Mouse (Mus musculus) heart, postnatal 0 days (tissue): Measurements from ENCODE around the gene Camk2n2. TPM values are rescaled to one million over a fixed set of nuclear protein-coding genes. Genes with fewer than 3 reads are reported as not detected.
A peak's percentile ranks its signal among the peaks of the same experiment; 100 is the strongest.

ENCODE experiments used
- ATAC-seq: fragments of 200-750 bp; cut with Nextera tagmentation; 2 replicates; pipeline ENCODE4 v1.8.0; 2017; ENCODE audit warnings: low read depth, moderate number of reproducible peaks, moderate library complexity; ENCODE audit not compliant: insufficient read depth
- DNase-seq: peaks from one replicate; pipeline ENCODE4 v3.0.0-alpha.2; 2016; ENCODE audit warnings: low spot score
- H3K27ac ChIP-seq: fragments of 300-500 bp; sonication (generic); 2 replicates; pipeline ENCODE4 v1.5.1; 2014; ENCODE audit warnings: low read depth, mild to moderate bottlenecking
- H3K27me3 ChIP-seq: fragments of 300-500 bp; sonication (generic); 2 replicates; pipeline ENCODE4 v1.6.1; 2014; ENCODE audit warnings: low read length, mixed read lengths; ENCODE audit not compliant: control insufficient read depth, insufficient read depth
- H3K36me3 ChIP-seq: fragments of 300-500 bp; sonication (generic); replicated peaks from 2 replicates; pipeline ENCODE4 v1.6.1; 2014; ENCODE audit warnings: low read length, mixed read lengths; ENCODE audit not compliant: control insufficient read depth, insufficient read depth
- H3K4me1 ChIP-seq: fragments of 300-500 bp; sonication (generic); 2 replicates; pipeline ENCODE4 v1.6.1; 2014; ENCODE audit warnings: antibody characterized with exemption; ENCODE audit not compliant: control insufficient read depth, insufficient read depth
- H3K4me2 ChIP-seq: fragments of 300-500 bp; sonication (generic); 2 replicates; pipeline ENCODE4 v1.6.1; 2014; ENCODE audit warnings: low read depth, mild to moderate bottlenecking, low read length, moderate library complexity
- H3K4me3 ChIP-seq: fragments of 300-500 bp; sonication (generic); 2 replicates; pipeline ENCODE4 v1.5.1; 2014; ENCODE audit warnings: low read depth, low read length
- H3K9ac ChIP-seq: fragments of 300-500 bp; sonication (generic); replicated peaks from 2 replicates; pipeline ENCODE4 v1.6.1; 2014; ENCODE audit warnings: low read depth, low read length, mixed read lengths
- H3K9me3 ChIP-seq: fragments of 300-500 bp; sonication (generic); replicated peaks from 2 replicates; pipeline ENCODE4 v1.6.1; 2016; ENCODE audit warnings: low read length; ENCODE audit not compliant: control insufficient read depth
- CTCF ChIP-seq: IDR thresholded peaks from 2 replicates; pipeline ENCODE4 v1.5.1; 2016; ENCODE audit warnings: antibody characterized with exemption, control low read depth, low read depth
- EP300 ChIP-seq: IDR thresholded peaks from 2 replicates; pipeline ENCODE4 v1.6.1; 2016; ENCODE audit warnings: antibody characterized with exemption, low read depth
- WGBS: fragments of 180-500 bp; shearing (Covaris S2); extraction: QIAGEN DNeasy Blood & Tissue Kit; methylation state at CpG from one replicate; pipeline ENCODE4 v1.1.7; 2014; 5-methylcytosine and 5-hydroxymethylcytosine counted together
- polyA plus RNA-seq: library from polyadenylated mRNA; unstranded; fragments of >200 nt; fragmentation: Nextera tagmentation; extraction: Ambion mirVana; gene quantifications from 2 replicates; pipeline ENCODE4 v1.2.1, GENCODE M21; 2015
- total RNA-seq: library from RNA; depleted of rRNA; stranded (reverse); fragments of >200 nt; gene quantifications from 2 replicates; pipeline ENCODE4 v1.2.3, GENCODE M21; 2014; ENCODE audit warnings: low replicate concordance

The Camk2n2 gene
- total and polyA plus RNA-seq, 2 experiments from 2014 or later: 0.34 to 1.5 TPM

- ATAC-seq (no peak), DNase-seq (no peak)
- Histone ChIP-seq H3K27ac (no peak within 1 kb of the TSS), H3K4me3 (peak within 1 kb of the TSS; percentile 52), H3K36me3 (no peaks in the 10 kb centered on the region), H3K27me3 (peaks cover 28% of the 10 kb centered on the region), H3K4me2 (peak within 1 kb of the TSS; percentile 81), H3K9ac (no peak within 1 kb of the TSS), H3K4me1 (peaks cover 3% of the 10 kb centered on the region; the same call in 1 of the 2 replicates), H3K9me3 (no peaks in the 10 kb centered on the region)
- WGBS: 10% methylated on average over 52 of the region's 54 CpGs
- TF ChIP-seq EP300 (no peak), CTCF (no peak)
Measured at GRCm38 (mm10) chr16:20629731-20630634, 8.9 kb upstream of the Camk2n2 start, which contains the start of gene Ece2. Ece2 (plus strand) TSS chr16:20629828.

GRCm38 (mm10) chr16:20628871-20629391 lies 7.8 kb upstream of the Camk2n2 start:
- no peak for TF ChIP-seq CTCF
- TF ChIP-seq EP300: no peak
- H3K4me3 ChIP-seq: no peak overlapping the region
- ATAC-seq: no peak
- H3K4me1 ChIP-seq: peaks cover 3% of the 10 kb centered on the region; the same call in 1 of the 2 replicates
- no peaks in the 10 kb centered on the region for H3K36me3 ChIP-seq
- H3K27ac ChIP-seq: no peak overlapping the region
- H3K9ac ChIP-seq: no peak overlapping the region
- H3K9me3 ChIP-seq: no peaks in the 10 kb centered on the region
- peaks cover 28% of the 10 kb centered on the region for H3K27me3 ChIP-seq
- DNase-seq: no peak
- no peak overlapping the region for H3K4me2 ChIP-seq
- 49% methylated on average over 11 of the region's 11 CpGs for WGBS

GRCm38 (mm10) chr16:20623211-20623610 lies 2.1 kb upstream of the Camk2n2 start:
- H3K9me3 ChIP-seq: no peaks in the 10 kb centered on the region
- no peak overlapping the region for H3K9ac ChIP-seq
- WGBS: 44% methylated on average over 2 of the region's 2 CpGs
- H3K4me1 ChIP-seq: peaks cover 24% of the 10 kb centered on the region; the same call in 1 of the 2 replicates
- no peak for TF ChIP-seq EP300
- no peak for TF ChIP-seq CTCF
- ATAC-seq: no peak
- H3K4me2 ChIP-seq: no peak overlapping the region
- H3K27me3 ChIP-seq: peaks cover 54% of the 10 kb centered on the region
- H3K36me3 ChIP-seq: no peaks in the 10 kb centered on the region
- H3K4me3 ChIP-seq: no peak overlapping the region
- H3K27ac ChIP-seq: no peak overlapping the region
- DNase-seq: no peak

GRCm38 (mm10) chr16:20621991-20622685 lies 1.1 kb upstream of the Camk2n2 start:
- Histone ChIP-seq H3K9me3 (no peaks in the 10 kb centered on the region), H3K27me3 (peaks cover 53% of the 10 kb centered on the region), H3K27ac (peak overlapping the region; percentile 2; the same call in 1 of the 2 replicates), H3K4me2 (peak overlapping the region; percentile 94), H3K36me3 (no peaks in the 10 kb centered on the region), H3K4me1 (peaks cover 24% of the 10 kb centered on the region; the same call in 1 of the 2 replicates), H3K4me3 (peak overlapping the region; percentile 72), H3K9ac (no peak overlapping the region)
- no peak for TF ChIP-seq EP300
- no peak for TF ChIP-seq CTCF
- WGBS: under 1% methylated on average over 35 of the region's 37 CpGs
- ATAC-seq (peak; percentile 37), DNase-seq (peak; percentile 7)

- WGBS: 1% methylated on average over 32 of the region's 32 CpGs
- H3K27me3 ChIP-seq: peaks cover 53% of the 10 kb centered on the region
- TF ChIP-seq EP300 (no peak), CTCF (no peak)
- DNase-seq (no peak), ATAC-seq (no peak)
- no peaks in the 10 kb centered on the region for H3K9me3 ChIP-seq
- peak overlapping the region; percentile 94 for H3K4me2 ChIP-seq
- H3K36me3 ChIP-seq: no peaks in the 10 kb centered on the region
- peak overlapping the region; percentile 72 for H3K4me3 ChIP-seq
- no peak overlapping the region for H3K27ac ChIP-seq
- H3K9ac ChIP-seq: peak overlapping the region; percentile 12; the same call in 1 of the 2 replicates
- H3K4me1 ChIP-seq: peaks cover 24% of the 10 kb centered on the region; the same call in 1 of the 2 replicates
Measured at GRCm38 (mm10) chr16:20620751-20621190, 316 bp downstream of the Camk2n2 start.
